Mouse (Mus musculus) midbrain, embryonic 16.5 days (tissue): ENCODE results near the gene Nudt17. TPM values are rescaled to one million over a fixed set of nuclear protein-coding genes. Genes with fewer than 3 reads are reported as not detected.
"Not testable (repeated sequence)": the region's sequence is repeated elsewhere in the genome, so short reads cannot be mapped to it uniquely, and the experiment has no call there.

ENCODE experiments used
- ATAC-seq: fragments of 200-750 bp; cut with Nextera tagmentation; 2 replicates; pipeline ENCODE4 v1.8.0; 2017; ENCODE audit warnings: moderate TSS enrichment
- H3K27ac ChIP-seq: fragments of 300-500 bp; sonication (generic); 2 replicates; pipeline ENCODE4 v1.5.1; 2014; ENCODE audit warnings: mild to moderate bottlenecking, low read length, mixed read lengths
- H3K27me3 ChIP-seq: fragments of 300-500 bp; sonication (generic); 2 replicates; pipeline ENCODE4 v1.6.1; 2014; ENCODE audit warnings: low read depth, low read length, mixed read lengths; ENCODE audit not compliant: control insufficient read depth, insufficient read depth
- H3K36me3 ChIP-seq: fragments of 300-500 bp; sonication (generic); 2 replicates; pipeline ENCODE4 v1.6.1; 2014; ENCODE audit warnings: mild to moderate bottlenecking, low read length, moderate library complexity, mixed read lengths; ENCODE audit not compliant: control insufficient read depth, insufficient read depth
- H3K4me1 ChIP-seq: fragments of 300-500 bp; sonication (generic); 2 replicates; pipeline ENCODE4 v1.6.1; 2014; ENCODE audit warnings: mild to moderate bottlenecking, low read length, mixed read lengths; ENCODE audit not compliant: control insufficient read depth, insufficient read depth
- H3K4me2 ChIP-seq: fragments of 300-500 bp; sonication (generic); 2 replicates; pipeline ENCODE4 v1.6.1; 2014; ENCODE audit warnings: mild to moderate bottlenecking, low read length, mixed read lengths
- H3K4me3 ChIP-seq: fragments of 300-500 bp; sonication (generic); 2 replicates; pipeline ENCODE4 v1.5.1; 2014; ENCODE audit warnings: low read depth, mild to moderate bottlenecking, low read length, moderate library complexity, mixed read lengths
- H3K9ac ChIP-seq: fragments of 300-500 bp; sonication (generic); 2 replicates; pipeline ENCODE4 v1.6.1; 2014; ENCODE audit warnings: low read depth, low read length, mixed read lengths
- H3K9me3 ChIP-seq: fragments of 300-500 bp; sonication (generic); replicated peaks from 2 replicates; pipeline ENCODE4 v1.6.1; 2014; ENCODE audit warnings: mild to moderate bottlenecking, low read length, mixed read lengths; ENCODE audit not compliant: control insufficient read depth, poor library complexity, severe bottlenecking
- WGBS: fragments of 180-500 bp; shearing (Covaris S2); extraction: QIAGEN DNeasy Blood & Tissue Kit; methylation state at CpG from one replicate; pipeline ENCODE4 v1.1.7; 2014; 5-methylcytosine and 5-hydroxymethylcytosine counted together
- polyA plus RNA-seq: library from polyadenylated mRNA; unstranded; fragments of >200 nt; fragmentation: Nextera tagmentation; extraction: Ambion mirVana; gene quantifications from 2 replicates; pipeline ENCODE4 v1.2.1, GENCODE M21; 2015

Gene Nudt17
- polyA plus RNA-seq, 1 experiment from 2014 or later = 17.2 TPM

DNA sequence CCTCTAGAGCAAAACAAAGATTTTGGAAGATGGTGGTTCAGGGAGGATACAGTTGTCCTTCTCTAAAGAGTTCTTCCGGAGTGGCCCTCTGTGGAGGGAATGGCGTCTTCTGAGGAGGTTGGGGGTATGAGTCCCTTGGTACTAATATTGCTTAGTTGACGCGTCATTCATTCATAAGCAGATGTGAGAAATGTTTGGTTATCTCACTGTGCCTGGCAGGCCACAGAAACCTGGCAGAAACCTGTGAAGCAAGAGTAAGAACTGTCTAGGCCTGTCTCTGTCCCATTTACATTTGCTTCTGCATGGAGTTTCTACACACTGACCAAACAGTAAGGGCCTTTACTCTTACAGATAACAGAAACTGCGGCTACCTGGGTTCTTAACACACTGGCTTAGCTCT, 36.8 kb downstream of the Nudt17 start:
- Histone ChIP-seq H3K4me2 (no peak overlapping the region), H3K36me3 (no peaks in the 10 kb centered on the region), H3K4me3 (no peak overlapping the region), H3K9me3 (no peaks in the 10 kb centered on the region), H3K9ac (no peak overlapping the region), H3K27ac (no peak overlapping the region), H3K4me1 (peaks cover 5% of the 10 kb centered on the region; the same call in 1 of the 2 replicates), H3K27me3 (peaks cover 12% of the 10 kb centered on the region)
- no peak for ATAC-seq
- 94% methylated on average over 5 of the region's 5 CpGs for WGBS

DNA sequence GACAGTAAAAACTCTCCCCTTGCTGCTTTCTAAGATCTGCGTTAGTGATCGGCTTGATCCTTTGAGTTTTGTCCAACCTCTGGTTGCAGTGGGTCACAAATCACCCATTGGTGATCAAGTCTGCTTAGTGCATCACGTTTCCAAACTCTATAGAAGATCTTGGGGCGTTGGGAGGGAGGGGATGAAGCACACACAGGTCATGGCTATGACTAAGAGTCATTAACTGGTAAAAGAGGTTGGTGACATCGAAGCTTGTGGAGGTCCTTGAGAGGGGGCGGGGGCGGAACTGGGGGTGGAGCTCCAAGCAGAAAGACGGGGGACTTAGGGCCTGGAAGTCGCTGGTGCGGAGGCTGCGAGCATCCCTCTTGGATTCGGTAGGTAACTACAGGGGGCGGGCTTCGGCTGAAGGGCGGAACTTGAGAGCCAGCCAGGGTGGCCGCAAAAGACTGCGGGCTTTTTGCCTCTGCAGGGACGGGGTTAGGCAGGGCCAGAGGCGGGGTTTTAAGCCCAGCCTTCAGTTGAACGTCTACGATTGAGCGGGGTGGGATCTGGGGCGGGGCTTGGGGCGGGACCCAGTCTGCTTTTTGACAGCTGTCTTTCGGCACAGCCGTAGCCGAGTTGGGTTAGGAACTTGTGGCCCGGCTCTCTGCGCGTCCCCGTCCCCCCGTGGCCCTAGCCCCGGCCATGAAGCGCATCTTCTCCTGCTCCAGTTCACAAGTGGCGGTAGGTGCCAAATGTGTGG, 38.5 kb downstream of the Nudt17 start, which contains the start of gene Ankrd35:
TSS of gene Ankrd35 (plus strand) at position 405 of the 742 bp plus-strand sequence.
- peak; percentile 92 for ATAC-seq
- Histone ChIP-seq H3K4me1 (peaks cover 5% of the 10 kb centered on the region; the same call in 1 of the 2 replicates), H3K27me3 (peaks cover 12% of the 10 kb centered on the region), H3K4me3 (peak within 1 kb of the TSS; percentile 51), H3K4me2 (peak within 1 kb of the TSS; percentile 67), H3K27ac (no peak within 1 kb of the TSS), H3K9ac (peak within 1 kb of the TSS; percentile 56), H3K36me3 (no peaks in the 10 kb centered on the region), H3K9me3 (no peaks in the 10 kb centered on the region)
- 5% methylated on average over 34 of the region's 35 CpGs for WGBS

DNA sequence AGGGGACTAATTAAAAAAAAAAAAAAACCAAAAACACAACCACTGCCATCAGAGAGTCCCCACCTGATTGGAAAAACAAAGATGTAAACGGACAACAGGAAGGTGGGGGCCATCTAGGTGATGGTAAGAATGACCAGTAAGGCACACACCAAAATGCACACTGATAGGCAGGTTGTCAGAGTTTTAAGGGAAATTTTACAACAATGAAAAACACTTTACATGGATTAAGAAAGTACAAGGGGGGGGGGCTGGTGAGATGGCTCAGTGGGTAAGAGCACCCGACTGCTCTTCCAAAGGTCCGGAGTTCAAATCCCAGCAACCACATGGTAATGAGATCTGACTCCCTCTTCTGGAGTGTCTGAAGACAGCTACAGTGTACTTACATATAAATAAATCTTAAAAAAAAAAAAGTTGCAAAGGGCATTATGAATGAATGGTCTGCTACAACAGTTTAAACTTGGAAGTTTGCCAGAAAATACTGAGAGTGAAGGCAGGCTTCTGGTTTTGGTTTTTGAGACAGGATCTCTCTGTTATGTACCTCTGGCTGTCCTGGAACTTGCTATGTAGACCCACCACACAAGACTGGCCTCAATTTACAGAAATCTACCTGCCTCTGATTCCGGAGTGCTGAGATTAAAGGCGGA, 39.8 kb downstream of the Nudt17 start:
- Histone ChIP-seq H3K9ac (no peak overlapping the region), H3K4me1 (peaks cover 7% of the 10 kb centered on the region), H3K27ac (no peak overlapping the region), H3K4me3 (no peak overlapping the region), H3K27me3 (peaks cover 12% of the 10 kb centered on the region), H3K36me3 (no peaks in the 10 kb centered on the region), H3K4me2 (no peak overlapping the region), H3K9me3 (no peaks in the 10 kb centered on the region)
- WGBS = 95% methylated on average over 5 of the region's 5 CpGs
- no peak for ATAC-seq

DNA sequence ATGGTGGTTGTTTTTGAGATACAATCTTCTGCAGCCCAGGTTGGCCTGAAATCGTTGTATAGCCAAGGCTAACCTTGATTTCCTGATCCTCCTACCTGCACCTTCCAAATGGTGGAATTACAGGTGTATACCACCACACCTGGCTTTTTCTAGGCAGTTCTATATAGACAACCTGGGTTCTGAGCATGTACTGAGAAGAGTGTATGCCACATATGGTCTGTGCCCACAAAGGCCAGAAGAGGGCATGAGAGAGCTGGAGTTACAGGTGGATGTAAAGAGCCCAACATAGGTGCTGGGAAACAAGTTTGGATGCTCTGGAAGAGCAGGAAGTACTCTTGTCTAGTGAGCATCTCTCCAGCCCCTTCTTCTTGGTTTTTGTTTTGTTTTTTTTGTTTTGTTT, 41.0 kb downstream of the Nudt17 start:
- peaks cover 12% of the 10 kb centered on the region for H3K27me3 ChIP-seq
- no peaks in the 10 kb centered on the region for H3K9me3 ChIP-seq
- no peak overlapping the region for H3K9ac ChIP-seq
- H3K4me3 ChIP-seq = no peak overlapping the region
- WGBS = 56% methylated on average over 1 of the region's 1 CpGs
- no peak for ATAC-seq
- H3K36me3 ChIP-seq = no peaks in the 10 kb centered on the region
- no peak overlapping the region for H3K27ac ChIP-seq
- H3K4me1 ChIP-seq = peaks cover 14% of the 10 kb centered on the region
- H3K4me2 ChIP-seq = no peak overlapping the region

DNA sequence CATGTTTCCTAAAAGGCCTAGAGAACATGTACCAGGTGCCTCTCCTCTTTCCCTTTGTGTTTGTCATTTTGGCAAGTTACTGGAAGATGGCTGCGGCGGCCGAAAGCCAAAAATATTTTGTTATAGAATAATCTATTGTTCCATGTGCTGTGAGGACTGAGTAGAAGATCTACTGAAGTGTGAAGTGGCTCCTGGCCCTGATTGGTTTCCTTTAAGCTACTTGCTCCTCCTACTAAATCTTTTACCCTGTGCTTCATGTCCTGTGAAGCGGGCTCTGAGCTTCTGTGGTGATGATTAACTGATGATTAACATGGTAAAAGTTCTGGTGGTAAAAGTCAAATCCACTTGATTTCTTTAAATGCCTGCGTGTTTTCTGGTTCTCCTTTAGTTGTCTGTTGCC, 41.4 kb downstream of the Nudt17 start:
- Histone ChIP-seq H3K27ac (no peak overlapping the region), H3K27me3 (peaks cover 12% of the 10 kb centered on the region), H3K4me1 (peaks cover 14% of the 10 kb centered on the region), H3K4me3 (no peak overlapping the region), H3K36me3 (no peaks in the 10 kb centered on the region), H3K9me3 (no peaks in the 10 kb centered on the region), H3K4me2 (no peak overlapping the region), H3K9ac (no peak overlapping the region)
- ATAC-seq = no peak
- WGBS = 92% methylated on average over 5 of the region's 5 CpGs

DNA sequence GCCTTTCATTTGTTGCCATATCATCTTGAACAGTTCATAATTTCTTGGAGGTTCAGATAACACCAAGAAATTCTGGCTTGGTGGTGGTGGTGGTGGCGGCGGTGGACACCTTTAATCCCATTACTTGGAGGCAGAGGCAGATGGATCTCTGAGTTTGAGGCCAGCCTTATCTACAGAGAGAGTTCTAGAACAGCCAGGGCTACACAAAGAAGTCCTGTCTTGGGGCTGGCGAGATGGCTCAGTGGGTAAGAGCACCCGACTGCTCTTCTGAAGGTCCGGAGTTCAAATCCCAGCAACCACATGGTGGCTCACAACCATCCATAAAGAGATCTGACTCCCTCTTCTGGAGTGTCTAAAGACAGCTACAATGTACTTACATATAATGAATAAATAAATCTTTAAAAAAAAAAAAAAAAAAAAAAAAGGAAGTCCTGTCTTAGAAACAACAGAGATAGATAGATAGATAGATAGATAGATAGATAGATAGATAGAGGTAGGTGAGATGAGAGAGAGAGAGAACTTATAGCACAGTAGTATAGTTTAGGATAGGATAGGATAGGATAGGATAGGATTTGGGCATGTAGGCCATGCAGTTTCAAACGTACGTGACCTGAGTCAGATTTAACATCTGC, 42.5 kb downstream of the Nudt17 start:
- not testable (repeated sequence) for H3K9ac ChIP-seq, H3K4me3 ChIP-seq, H3K9me3 ChIP-seq, H3K36me3 ChIP-seq, H3K27ac ChIP-seq, H3K4me2 ChIP-seq, ATAC-seq, H3K27me3 ChIP-seq
- 93% methylated on average over 7 of the region's 7 CpGs for WGBS
- peaks cover 14% of the 10 kb centered on the region for H3K4me1 ChIP-seq

DNA sequence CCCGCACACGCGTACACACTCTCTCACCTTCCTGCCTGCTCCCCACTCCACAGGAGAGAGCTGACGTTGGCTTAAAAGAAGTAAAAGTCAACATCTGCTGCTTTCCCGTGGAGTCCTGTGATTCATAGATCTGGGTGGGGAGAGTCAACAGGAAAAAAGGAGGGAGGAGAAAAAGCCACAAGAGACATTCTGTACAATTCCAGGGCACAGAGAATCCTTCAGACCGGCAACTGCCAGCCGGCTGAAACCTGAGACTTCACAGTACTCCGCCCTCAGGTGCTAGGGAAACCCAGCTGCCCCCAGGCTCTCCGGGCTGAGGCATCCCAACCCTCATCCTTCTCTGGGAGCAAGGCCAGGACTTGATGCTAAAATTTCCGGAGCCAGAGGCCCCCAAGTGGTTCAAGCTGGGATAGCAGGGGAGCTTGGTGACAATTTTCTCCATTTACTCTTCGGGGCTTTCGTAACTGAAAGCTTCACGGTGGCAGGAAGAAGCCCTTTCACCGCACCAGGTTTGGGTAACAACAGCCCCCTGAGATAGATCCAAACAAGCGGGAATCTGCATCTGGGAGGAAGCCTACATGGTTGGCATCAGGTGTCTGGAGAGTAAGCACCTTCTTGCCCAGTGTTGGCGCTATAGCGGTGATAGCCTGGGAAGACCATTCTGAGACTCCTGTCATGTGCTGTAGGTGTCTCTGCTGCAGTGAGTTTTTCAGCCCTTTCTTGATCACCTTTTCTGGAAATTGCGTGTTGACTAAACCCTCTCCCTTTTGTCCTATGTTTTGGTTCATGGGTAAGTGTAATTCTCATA, 44.7 kb downstream of the Nudt17 start:
- Histone ChIP-seq H3K9me3 (no peaks in the 10 kb centered on the region), H3K9ac (peak overlapping the region; percentile 67), H3K4me2 (peak overlapping the region; percentile 65), H3K36me3 (no peaks in the 10 kb centered on the region), H3K4me3 (peak overlapping the region; percentile 33), H3K27me3 (no peaks in the 10 kb centered on the region), H3K27ac (peak overlapping the region; percentile 69), H3K4me1 (peaks cover 8% of the 10 kb centered on the region)
- 3% methylated on average over 16 of the region's 18 CpGs for WGBS
- peak; percentile 85 for ATAC-seq

DNA sequence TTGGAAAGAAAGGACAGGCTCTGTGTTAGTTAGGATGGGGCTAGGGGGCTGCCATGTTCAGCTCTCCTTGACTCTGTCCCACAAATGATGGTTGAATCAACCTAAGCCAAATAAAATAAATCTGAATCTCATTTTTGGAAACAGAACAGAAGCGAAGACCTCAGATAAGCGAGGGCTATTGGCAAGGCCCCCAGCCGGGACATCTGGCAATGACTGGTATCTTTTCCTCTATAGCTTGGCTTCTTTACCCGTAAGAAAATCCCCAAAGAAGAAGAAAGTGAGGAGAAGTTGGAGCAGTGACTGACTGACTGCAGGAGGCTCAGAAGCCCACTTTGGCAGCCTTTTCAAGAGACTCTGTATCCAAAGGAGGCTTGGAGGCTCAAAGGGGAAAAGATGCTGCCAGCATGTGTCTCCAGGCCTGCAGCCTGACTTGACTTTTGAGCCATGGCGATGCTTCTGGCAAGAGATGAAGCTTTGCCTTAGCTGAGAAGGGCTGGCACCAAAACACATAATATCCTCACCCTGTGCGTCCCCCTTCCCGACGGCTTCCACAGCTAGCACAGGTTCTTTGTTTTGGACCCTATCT, 45.5 kb downstream of the Nudt17 start:
- peak; percentile 33; the same call in 1 of the 2 replicates for ATAC-seq
- no peaks in the 10 kb centered on the region for H3K27me3 ChIP-seq
- H3K4me2 ChIP-seq = peak overlapping the region; percentile 65
- peak overlapping the region; percentile 33 for H3K4me3 ChIP-seq
- H3K9ac ChIP-seq = peak overlapping the region; percentile 67
- peaks cover 8% of the 10 kb centered on the region for H3K4me1 ChIP-seq
- no peaks in the 10 kb centered on the region for H3K9me3 ChIP-seq
- 43% methylated on average over 8 of the region's 8 CpGs for WGBS
- H3K27ac ChIP-seq = peak overlapping the region; percentile 69
- no peaks in the 10 kb centered on the region for H3K36me3 ChIP-seq
